Mouse (Mus musculus) adrenal gland, postnatal 36 days (tissue): ENCODE measurements at regions not wholly inside any gene's neighbourhood (a gene's known extent, or its start where the extent isn't known, plus 50 kb on each side); places are given as distances from the start of the nearest gene placed in this dataset.

Source experiments
- DNase-seq, 2 experiments: peaks; one replicate each; pipeline ENCODE4 v3.0.0; 2021; ENCODE audit warnings: mixed read lengths in 1 of 2

DNA sequence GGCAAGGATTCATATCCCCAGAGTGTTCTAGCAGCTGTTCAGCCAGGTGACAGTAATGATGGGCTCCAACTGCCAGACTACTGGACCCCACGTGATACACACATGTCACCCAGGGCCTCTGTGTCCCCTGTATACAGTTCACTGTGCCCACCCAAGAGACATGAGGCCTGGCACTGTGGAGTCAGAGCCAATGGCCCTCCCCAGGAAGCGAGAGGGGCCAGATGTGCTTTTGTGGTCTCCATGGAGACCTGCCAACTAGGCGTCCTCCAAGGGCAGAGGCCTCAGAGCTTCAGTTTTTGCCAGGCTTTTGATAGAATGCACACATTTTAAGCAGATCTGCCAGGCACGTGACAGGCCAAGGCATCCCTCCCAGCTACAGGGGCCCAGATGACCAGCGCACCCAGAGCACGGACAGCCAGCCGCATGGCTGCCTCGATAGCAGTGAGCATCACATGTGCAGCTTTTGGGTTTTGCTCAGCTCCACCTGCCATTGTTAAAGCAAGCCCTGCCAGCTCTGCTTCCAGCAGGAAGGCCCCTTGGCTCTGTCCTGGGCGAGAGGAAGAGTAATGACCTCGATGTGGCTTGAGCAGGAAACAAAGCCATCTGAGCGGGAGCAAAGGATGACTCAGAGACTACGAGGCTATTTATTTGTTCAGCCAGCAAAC, 198.1 kb upstream of the Sulf2 start:
- peak; percentile 70 to 76 for DNase-seq

DNA sequence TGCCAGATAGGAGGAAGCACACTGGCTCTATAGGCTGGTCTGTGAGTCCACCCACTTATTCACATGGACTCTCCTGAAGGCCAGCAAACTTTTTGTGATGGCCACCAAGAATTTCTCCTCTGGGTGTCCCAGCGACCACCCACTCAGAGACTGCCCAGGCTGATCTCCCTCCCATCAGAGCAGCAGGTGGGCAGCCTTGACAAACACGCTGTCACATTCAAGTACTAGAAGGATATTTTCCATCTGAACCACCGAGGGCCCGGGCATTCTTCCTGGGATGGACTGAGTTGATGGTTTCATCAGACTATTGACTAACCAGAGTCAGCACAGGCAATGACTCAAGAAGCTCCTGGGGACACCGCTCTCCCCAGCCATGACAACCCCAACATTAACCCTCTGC, 196.5 kb upstream of the Sulf2 start:
- no peak for DNase-seq

DNA sequence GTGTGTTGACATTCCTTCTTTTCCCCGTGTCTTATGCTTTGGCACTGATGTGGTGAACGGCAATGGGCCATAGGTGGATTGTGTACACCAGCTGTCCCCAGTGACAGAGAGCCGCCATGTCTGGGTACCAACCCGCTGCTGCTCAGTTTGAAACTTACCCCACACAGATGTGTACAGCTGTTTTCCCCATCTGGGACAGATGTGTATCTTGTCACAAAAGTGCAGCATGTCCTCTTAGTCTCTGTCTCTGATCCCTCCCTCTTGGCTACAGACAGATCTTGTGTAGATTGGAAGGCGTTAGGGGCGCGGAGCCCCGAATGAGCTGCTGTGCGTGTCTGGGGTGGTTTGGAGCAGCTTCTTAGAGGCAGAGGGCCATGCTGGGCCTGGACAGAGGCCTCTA, 196.1 kb upstream of the Sulf2 start:
- no peak for DNase-seq

DNA sequence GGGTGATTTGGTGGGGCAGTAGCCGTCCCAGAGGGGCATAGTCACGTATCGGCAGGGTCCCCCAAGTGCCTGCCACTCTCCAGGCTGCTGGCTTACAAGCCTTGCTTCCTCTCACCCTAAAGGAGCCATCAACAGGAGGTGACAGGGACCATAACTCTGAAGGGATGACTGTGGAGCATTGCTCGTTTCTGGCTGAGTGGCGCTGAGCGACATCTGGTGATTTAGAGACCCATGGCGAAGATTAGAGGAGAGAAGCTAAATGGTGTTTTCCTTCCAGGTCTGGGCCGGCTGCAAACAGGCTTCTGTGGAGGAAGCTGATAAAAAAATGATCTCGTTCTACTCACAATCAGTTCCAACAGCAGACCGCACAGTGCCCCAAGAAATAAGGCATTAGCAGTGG, 193.2 kb upstream of the Sulf2 start:
- DNase-seq, result no peak

DNA sequence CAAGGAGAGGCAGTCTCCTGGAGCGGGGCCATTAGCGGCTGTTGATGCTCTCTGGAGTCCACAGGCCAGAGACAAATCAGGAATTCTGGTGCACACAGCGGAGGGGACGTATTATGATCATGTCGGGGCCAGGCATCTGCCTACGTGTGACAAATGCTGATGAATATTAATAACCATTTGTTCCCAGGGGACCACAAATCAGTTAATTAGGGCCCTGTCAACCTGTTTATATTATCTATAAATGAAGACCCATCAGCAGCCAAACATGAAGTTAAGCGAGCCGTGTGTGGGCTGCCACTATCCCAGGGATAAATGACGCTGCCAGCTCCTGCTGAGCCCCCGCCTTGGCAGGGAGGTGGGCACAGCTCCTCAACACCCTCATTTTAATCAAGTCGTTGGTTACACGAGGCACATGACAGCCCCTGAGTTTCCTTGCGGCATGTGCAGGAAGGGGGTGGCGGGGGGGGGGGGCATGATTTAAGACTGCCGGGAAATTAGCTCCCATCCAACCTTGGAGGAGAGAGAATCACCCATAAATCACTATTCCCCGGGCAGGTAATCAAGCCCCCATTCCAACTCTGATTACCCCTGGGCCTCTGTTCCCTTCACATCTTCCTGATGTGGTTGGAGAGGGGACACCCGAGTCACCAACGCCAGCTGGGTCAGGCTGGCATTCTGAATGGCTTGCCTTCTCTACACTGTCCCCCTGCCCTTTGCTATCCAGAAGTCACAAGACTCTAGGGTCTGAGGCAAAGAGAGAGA, 191.1 kb upstream of the Sulf2 start:
- no peak for DNase-seq

DNA sequence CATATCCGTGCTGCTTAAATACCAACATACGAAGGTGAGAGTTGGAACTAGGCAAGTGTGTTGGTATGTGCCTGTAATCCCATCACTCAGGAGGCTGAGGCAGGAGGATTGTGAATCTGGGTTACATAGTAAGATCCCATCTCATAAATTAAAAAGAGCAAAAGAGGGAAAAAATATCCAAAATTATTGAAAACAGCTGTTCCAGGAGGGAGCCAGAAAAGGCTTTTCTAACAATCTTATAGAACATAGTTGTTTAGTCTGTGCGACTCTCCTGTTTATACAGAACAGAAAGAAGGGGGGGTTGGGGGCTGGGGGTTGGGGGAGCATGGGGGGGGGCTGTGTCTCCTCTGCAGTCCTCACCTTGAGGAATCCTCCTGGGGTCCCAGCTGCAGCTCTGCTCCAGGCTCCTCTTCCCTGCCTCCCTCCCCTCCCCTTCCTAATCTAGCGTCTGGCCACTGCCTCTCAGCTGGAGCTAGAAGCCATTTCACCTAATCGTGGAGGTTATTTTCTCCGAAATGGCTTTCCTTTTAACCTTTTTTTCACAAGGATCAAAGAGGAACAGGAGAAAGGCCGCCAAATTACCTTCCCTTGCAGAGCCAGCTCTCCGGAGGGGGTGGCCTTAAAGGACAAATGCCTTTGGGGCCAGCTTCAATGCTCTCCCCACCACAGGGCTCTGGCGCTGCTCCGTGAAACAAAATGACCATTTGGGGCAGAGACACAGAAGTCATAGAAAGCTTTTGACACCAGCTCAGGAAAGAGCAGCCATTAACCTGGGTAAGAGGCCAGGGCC, 188.3 kb upstream of the Sulf2 start:
- no peak for DNase-seq

DNA sequence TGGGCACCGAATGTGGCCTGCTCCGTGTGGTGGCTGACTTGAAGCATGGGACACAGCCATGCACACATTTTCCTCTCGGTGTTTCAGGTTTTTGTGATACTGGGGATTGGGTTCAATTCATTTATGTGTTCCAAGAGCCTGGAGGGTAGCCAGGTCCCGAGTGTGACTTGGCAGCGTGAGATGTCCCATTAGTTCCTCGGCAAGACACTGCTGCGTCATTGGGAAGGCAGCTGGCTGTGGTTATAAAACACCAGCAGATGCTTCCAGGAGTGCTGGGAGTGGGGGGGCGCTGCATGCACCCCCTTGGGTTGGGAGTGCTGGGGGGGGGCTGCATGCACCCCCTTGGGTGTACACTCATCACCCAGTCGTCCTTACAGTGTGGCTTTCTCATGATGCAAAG, 186.9 kb upstream of the Sulf2 start:
- peak in 1 of 2 experiments; percentile 61 for DNase-seq

DNA sequence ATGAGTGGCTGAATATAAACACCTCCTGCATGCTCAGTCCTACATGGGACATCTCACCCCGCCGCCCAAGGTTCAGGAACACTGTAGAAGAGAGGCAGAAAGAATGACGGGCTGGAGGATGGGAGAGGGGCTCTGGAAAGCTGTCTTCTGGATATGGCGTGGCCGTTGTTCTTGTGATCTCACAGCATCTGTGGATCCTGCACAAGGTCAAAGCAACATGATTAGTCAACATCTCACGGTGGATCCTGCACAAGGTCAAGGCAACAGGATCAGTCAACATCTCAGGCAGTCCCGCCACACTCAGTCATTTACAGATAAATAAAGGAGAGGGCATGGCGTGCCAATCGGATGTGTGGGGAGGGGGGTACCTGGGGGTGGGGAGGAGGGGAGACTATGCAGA, 184.7 kb upstream of the Sulf2 start:
- DNase-seq, result peak in 1 of 2 experiments; percentile 41

DNA sequence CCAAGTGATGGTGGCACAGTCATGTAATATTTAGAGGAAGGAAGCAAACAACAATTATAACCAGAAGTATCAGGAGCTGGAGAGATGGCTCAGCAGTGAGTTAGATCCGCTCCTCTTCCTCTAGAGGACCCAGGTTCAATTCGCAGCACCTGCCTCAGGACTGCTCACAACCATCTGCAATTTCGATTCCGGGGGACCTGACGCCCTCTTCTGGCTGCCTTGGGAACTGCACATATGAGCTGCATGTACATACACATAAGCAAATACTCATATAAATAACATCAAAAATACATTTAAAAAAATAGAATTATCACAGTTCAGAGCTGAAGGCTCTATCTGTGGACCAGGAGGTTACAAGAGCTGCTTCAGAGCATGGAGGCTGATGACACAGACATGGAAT, 184.0 kb upstream of the Sulf2 start:
- DNase-seq, result no peak

DNA sequence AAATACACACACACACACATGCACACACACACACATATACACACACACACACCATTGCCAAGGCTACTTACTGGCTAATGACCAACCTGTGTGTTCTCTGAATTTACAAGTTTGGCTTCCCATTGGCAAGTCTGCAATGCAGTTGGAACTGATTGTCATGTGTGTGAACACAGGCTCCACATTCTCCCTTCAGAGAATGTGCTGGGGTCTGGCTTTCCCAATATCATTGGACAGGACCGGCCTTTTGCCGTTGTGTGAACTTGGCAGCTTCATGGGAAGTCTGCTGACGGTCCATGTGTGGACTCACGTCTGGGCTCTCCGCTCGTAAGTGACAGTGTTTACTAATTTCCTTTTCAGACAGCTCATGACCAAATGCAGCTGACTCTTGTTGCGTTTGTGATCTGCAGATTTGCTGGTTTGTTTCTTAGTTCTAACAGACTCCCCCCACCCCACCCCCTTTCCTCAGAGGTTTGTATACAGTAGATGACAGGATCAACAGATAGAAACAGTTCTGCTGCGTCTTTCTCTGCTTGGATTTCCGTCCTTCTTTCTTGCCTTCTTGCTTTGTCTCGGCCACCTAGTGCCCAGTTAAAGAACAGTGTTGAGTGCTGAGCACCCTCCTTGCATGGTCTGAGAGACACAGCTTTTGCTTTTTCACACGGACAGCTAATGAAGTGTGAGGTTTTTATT, 183.1 kb upstream of the Sulf2 start:
- DNase-seq, result no peak

DNA sequence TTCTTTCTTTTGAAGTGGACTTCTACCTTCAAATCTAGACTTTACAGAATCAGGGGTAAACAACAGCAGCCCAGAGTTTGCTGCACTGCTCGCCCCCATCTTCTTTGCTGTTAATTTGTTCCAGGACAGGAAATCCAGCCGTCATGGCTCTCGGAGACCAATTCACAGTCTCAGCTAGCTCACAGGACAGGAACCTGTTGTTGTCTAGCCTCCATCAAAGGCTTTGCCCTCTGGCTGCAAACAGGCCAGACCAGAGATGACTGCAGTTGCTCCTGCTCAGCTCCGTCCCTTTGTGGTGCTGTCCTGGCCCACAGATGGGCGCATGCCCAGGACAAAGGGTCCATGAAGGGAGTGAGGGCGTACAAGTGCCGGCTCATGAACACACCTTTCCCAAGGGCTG, 182.2 kb upstream of the Sulf2 start:
- DNase-seq, result no peak

DNA sequence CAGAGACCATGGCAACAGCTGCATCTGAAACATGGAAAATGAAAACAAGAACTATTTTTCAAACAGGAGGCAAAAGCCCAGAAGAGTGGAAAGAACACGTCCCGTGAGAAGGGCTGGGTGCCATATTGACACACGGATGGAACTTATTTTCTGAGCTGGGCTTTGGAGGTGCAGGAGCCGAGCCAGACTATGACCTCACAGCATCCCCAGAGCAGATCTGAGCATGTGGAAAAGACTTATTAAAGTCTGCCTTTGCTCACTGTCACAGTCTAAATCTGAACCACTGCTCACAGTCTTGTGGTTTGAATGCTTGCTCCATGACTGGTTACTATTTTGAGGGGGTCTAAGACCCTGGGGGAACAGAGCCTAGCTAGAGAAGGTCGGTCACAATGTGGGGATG, 180.2 kb upstream of the Sulf2 start:
- no peak for DNase-seq

DNA sequence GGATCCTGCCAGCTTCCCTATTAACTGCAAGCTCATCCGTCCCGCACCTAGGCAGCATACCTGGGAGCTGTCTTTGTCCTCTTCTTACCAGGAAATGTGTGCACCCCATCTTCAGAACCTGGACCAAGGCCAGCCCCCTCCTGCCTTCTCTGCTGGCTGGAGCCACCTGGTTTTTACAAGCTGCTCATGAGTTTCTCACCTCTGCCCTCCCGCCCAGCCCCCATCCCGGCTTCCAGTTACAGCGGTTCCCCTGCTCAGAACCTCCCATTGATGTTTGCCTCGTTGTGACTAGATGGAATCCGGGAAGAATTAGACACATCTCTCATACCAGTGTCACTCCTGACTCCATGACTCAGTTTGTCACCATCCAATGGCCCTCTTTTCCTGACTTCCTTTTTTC, 179.1 kb upstream of the Sulf2 start:
- no peak for DNase-seq

DNA sequence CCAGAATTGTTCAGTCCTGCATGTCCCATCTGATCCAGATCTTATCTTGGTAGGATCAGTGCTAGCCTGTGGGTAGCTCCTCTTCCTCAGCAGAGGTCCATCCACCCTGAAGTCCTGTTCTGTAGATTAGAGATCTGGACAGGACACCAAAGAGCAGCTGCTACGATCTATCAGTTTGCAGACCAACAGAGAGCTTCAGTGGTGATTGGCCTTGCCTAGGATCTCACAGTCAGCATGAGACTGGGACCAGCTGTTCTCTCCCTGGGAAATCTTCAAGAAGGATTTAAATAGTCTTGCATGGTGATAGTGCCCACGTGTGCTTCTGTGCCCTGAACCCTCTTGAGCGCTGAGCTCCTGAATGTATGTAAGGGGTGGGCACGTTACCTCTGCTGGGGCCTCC, 178.4 kb upstream of the Sulf2 start:
- no peak for DNase-seq

DNA sequence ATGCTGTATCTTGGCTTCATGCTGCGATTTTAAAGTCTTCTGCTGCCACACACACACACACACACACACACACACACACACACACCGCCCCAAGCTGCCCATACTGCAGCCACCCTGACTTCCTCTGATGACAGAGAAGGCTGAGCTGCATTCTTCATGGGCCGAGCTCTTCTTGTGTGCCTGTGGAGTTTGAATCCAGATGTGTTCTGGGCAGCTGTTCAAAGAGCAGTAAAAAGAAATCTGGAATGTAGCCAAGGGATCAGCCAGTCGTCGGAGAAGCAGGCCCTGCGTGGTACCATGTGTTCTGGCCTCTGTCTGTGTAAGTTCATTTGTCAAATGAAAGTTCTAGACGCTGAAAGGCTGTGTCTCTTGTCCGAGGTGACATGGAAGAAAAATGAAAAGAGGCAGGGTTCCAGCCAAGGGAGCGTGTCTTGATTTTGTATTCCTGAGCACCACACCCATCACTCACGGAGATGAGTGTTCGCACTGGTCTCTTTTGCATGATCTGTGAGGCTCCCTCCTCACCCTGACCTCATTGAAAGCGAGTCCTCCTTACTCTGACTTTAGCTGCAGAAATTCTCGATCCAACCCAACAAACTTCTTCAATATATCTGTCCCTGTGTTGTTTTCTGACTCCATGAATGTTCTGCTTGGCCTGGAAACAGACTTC, 177.4 kb upstream of the Sulf2 start:
- DNase-seq, result peak in 1 of 2 experiments; percentile 46

DNA sequence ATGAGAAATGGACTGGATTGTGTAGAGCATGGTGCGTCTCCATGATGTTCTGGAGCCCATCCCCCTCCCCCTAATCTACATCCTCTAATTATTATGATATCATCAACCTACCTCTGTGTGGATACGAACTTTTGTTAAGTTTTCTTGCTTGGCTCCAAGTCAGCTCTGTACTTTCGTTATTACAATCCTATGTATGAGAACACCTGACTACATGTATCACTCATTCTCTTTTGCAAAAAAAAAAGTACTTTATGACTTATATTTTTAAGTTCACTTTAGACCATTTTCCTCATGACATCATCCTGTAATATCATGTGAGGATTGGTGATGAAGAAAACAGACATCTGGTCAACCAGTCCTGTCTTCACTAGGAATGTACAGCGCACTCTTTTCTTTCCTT, 175.7 kb upstream of the Sulf2 start:
- DNase-seq, result no peak

DNA sequence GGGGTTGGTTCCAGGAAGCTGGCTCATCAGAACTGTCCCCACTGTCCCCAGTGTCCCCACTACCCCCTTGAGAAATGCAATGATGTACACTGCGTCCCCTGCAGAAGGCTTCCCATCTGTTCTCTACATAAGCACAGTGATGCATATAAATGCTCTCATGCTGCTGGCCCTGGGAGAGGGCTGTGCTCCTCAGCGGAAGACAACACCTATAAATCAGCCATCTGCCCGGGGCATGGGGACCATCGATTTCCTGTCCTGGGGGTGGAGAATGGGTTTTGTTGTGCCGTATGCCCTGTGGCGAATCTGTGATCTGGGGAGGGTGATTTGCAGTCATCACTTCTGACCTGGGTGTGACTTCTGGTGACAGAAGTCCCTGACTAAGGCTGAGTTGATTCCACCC, 174.9 kb upstream of the Sulf2 start:
- DNase-seq, result peak; percentile 29 to 41

DNA sequence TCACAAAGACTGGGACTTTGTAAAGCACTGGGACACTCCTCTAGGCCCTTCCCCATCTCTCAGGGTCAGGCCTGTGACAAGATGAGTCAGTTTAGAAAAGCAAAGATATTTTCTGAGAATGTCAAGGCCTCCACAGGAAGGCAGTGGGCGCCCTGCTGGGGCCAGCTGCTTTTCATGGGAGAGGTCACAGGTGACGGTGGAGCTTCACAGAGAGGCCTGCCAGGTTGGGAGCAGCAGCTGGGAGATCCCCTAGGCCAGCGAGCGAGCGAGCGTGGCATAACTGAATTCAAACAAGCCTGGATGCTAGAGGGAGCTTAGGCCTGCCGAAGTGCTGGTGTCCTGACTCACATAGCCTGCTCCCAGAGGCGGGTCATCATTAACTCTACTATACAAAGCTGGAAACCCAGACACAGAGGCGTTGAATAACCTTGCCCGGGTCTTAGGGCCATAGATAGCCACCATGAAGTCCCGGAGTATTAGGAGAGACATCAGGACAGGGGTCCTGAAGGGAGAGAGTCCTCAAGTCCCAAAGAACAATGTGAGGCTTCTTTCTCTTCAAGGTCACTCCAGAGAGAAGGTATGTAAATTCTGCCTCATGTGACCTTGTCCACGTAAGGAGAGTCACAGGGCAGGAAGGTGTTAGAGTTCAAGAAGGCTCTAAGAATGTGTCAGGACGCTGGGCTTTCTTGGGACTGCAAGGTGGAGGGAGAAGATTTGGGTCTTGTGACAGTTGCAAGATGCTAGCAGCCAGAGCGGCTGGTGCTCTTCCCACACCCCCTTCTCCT, 174.3 kb upstream of the Sulf2 start:
- peak; percentile 75 to 76 for DNase-seq

DNA sequence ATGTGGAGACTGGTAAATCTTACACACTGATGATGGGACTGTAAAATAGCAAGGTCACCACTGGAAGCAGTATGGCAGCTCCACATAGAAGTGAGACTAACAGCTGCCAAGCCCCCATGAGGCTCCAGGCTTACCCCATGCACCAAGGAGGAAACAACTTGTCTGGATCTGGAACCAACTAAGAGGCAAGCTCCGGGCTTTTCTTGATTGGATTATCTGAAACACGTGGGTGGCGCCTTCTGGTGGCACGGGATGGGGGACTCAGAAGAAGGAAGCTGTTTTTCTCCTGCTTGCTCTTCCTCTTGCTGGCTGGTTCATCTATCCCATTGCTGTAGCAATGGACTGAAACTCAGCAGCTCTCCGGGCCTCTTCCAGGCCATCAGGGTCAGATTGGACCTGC, 171.5 kb upstream of the Sulf2 start:
- no peak for DNase-seq

DNA sequence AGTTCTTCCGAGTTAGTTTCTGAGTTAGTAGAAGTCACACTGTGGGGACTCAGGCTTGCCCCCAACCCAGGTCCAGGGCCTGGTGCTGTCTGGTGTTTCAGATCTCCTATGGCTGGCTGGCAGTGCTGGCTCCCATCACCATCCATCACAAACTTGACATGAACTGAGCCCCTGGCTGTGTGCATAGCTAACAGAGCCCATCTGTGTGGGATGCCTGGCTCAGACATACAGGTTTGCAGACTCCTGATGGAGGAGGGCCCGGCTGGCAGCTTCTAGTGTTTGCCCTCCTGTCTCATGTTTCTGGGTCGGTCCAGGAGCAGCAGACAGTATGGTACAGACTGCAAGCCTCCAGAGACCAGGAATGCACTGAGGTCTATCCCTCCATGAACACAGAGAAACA, 169.5 kb upstream of the Sulf2 start:
- DNase-seq, result no peak

DNA sequence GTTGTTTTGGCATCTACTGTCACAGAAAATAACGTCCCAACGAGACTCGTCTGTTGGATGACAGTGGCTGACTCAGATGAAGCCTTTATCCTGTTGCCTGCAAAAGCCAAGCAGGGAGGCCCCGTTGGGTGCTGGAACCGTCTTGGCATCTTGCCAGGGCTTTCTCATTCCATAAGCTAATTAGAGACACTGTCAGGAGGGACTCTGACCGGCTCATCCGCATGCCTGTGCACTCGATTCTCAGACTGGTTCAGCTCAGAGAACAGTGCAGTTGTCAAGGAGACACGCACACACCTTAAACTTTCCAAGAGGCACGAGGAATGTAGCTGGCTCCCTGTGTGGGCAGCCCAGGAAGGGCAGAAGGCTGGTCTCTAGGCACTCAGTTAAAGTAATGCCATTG, 169.0 kb upstream of the Sulf2 start:
- DNase-seq, result peak; percentile 30 to 55
